Mouse (Mus musculus): ENCODE measurements at regions not wholly inside any gene's neighbourhood (a gene's known extent, or its start where the extent isn't known, plus 50 kb on each side); places are given as distances from the start of the nearest gene placed in this dataset.
"Not testable (repeated sequence)": the region's sequence is repeated elsewhere in the genome, so short reads cannot be mapped to it uniquely, and the experiment has no call there.

DNA sequence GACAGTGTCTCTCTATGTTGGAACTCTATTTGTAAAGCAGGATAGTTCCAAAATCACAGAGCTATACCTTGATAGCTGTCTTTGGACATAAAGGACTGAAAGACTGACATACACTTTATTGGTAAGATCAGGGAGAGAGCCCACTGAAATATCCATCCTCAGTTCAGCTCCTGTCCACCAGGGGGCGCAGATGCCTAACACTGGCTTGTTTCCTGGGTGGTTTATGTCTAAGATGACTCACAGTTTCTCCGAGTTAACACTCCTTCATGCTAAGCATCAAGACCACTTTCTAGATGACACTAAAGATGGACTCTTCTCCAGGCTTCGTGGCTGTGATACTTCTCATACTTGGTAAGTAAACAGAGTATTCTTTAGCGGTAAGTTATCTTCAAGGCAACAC lies 326.1 kb upstream of the Olfr1507 start:
- intact Hi-C loops (cut with DNase I); DNase-seq: not testable (repeated sequence)

DNA sequence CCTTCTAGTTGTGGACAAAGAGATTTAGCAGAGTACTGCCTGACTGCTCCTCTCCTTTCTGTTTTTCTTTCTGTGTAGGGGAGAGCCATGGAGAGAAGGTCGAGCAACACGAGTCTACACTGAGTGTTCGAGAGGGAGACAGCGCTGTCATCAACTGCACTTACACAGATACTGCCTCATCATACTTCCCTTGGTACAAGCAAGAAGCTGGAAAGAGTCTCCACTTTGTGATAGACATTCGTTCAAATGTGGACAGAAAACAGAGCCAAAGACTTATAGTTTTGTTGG lies 315.5 kb upstream of the Olfr1507 start:
- DNase-seq; intact Hi-C loops (cut with DNase I): not testable (repeated sequence)

GRCm38 (mm10) chr14:52810275-52811127 lies 315.0 kb upstream of the Olfr1507 start:
- intact Hi-C loops (cut with DNase I), result not testable (repeated sequence)

DNA sequence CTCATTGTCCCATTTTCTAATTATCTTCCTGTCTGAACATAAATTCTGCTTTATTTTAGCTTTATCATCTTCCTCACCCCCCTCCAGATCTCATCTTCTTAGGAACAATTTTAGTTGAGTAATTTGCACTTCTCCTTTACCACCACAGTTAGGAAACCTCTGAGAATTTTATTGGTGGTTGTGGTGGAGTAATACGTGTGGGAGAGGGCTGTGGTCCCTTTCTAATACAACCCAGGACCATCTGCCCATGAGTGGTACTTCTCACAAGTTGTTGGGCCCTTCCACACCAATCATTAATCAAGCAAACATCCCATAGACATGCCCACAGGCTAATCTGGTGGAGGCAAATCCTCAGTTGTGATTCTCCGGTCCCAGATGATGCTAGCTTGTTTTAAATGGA lies 306.2 kb upstream of the Olfr1507 start:
- DNase-seq; intact Hi-C loops (cut with DNase I): not testable (repeated sequence)

More at GRCm38 (mm10) chr14:52810275-52811127, 315.0 kb upstream of the Olfr1507 start:
- peak; percentile 18 to 56 for DNase-seq

DNA sequence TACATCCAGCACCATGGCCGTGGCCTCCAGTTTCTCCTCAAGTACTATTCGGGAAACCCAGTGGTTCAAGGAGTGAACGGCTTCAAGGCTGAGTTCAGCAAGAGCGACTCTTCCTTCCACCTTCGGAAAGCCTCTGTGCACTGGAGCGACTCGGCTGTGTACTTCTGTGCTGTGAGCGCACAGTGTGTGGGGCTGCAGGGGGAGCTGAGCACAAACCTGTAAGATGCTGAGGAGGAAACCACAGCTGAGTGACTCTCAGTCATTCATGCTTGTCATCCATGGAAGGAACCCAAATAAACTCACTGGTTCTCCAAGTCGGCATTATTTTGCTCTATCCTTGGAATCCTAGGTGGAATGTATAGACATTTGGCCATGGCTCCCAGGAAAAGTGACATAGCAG lies 297.1 kb upstream of the Olfr1507 start:
- DNase-seq; intact Hi-C loops (cut with DNase I): not testable (repeated sequence)

GRCm38 (mm10) chr14:52791828-52792227 lies 296.3 kb upstream of the Olfr1507 start:
- DNase-seq; intact Hi-C loops (cut with DNase I): not testable (repeated sequence)

- intact Hi-C loops (cut with DNase I); DNase-seq: not testable (repeated sequence)
Measured at GRCm38 (mm10) chr14:52782832-52783231, 287.3 kb upstream of the Olfr1507 start.

DNA sequence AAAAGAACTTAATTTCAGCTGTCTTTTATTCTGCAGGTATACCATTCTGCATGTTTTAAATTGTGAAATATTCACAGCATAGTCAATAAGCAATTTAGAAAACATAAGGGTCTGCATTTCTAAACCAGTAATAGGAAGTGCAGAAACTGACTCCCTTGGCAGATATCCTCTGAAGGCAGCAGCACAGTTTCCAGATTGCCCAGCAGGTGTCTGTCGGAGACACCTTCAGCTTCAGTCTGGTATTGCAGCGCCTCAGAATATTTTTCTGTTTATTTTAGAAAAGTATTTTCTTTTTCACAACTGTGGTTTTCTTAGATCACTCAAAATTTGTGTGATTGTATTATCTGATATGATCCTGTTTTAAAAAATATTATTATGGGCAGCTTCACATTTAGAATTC lies 280.3 kb upstream of the Olfr1507 start:
- intact Hi-C loops (cut with DNase I); DNase-seq: not testable (repeated sequence)

DNA sequence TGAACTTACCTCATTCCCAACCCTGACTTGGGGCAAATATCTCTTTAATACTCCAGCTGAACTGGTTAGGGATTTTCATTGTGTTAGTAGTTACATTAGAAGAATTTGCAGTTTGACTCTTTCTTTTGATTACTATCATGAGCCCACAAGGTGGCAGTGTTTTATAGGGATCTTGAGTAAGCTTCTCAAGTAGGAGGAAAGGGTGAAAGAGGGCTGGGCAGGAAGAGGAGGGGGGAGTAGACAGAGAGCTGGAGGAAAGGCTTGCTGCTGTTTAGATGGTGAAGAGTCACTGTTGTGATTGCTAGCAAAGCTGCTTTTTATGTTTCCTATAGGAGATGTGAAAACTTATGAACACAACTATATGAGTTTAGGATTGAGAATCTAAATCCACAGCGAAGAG lies 273.9 kb upstream of the Olfr1507 start:
- DNase-seq; intact Hi-C loops (cut with DNase I): not testable (repeated sequence)

DNA sequence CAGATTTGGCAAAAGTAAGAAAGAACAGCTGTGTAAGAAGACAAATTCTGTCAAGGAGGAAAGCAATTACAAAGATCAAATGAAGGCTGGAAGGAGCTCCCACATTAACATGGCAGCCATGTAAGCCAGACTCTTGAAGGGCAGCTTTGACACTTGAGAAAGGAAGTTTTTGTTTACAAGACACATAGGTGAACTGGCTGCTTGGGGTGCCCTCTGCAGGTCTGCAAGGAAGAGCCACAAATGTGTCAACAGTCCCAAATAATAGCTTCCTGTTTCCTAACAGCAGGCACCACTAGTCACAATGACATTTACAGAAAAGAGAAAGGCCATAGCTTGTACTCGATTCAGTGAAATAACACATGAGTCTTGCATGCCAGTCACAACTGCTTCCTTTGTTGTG lies 256.6 kb upstream of the Olfr1507 start:
- intact Hi-C loops (cut with DNase I); DNase-seq: not testable (repeated sequence)

- intact Hi-C loops (cut with DNase I); DNase-seq: not testable (repeated sequence)
Measured at GRCm38 (mm10) chr14:52726680-52727079, 231.1 kb upstream of the Olfr1507 start.

DNA sequence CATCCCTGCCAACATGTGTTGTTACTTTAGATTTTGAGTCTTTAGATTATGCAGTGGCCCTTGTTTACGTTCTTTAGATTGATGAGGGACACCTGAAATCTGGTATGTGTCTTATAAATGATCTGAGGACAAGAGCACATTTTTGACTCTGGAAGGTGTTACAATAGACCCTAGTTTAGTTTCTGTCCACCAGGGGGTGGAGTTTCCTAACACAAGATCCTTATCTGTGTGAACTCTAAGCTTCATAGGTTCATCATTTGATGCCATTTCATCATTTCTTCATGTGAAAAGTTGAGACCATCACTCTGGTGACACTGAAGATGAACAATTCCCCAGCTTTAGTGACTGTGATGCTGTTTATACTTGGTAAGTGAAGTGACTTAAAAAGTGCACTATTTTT lies 229.4 kb upstream of the Olfr1507 start:
- DNase-seq; intact Hi-C loops (cut with DNase I): not testable (repeated sequence)

- intact Hi-C loops (cut with DNase I), result no loop called here
- no peak for DNase-seq
Measured at GRCm38 (mm10) chr14:52720640-52721039, 225.1 kb upstream of the Olfr1507 start.

DNA sequence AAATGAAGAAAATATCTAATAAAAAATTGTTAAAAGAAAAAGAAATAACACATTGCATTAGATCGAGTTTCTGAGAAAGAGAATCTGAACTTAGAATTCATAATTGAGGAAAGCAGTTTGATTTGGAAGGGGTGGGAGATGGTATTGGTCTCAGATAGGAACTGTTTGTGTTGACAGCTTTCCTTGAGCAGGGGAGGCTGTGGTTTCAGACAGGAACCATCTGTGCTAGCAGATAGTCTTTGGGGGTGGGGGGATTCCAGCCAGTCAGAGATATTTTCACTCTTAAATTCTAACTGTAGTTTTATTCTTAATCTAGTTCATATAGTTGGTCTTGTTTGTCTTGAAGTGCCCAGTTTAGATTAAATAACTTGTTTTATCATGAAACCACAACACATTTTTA lies 205.3 kb upstream of the Olfr1507 start:
- intact Hi-C loops (cut with DNase I); DNase-seq: not testable (repeated sequence)

DNA sequence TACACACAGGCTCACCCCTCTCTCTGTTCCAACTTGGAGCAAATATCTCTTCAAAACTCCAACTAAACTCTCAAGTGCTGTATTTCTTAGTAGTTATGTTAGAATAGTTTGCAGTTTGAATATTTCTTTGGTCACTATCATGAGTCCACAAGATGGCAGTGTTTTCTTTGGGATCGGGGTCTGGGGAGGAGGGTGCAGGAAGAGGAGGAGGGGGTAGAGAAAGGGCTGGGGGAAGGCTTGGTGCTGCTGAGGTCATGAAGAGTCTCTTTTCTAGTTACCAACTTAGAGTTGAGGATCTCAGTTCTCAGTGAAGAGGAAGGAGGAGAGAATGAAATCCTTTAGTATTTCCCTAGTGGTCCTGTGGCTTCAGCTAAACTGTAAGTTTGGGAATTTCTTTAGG lies 188.1 kb upstream of the Olfr1507 start:
- intact Hi-C loops (cut with DNase I); DNase-seq: not testable (repeated sequence)

GRCm38 (mm10) chr14:52654355-52654754 lies 158.8 kb upstream of the Olfr1507 start:
- no peak for DNase-seq
- intact Hi-C loops (cut with DNase I), result no loop called here

DNA sequence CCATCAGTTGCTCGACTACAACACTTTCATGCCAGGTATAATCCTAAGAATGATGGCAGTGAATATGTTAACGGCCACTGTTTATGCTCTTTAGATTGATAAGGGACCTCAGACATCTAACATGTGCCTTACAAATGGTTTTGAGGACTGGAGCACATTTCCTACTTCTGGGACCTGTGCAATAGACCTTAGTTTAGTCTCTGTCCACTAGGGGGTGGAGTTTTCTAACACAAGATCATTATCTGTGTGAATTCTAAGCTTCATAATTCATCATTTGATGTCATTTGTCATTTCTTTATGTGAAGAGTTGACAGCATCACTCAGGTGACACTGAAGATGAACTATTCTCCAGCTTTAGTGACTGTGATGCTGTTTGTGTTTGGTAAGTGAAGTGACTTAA lies 142.6 kb upstream of the Olfr1507 start:
- DNase-seq, result no peak
- intact Hi-C loops (cut with DNase I), result no loop called here

- intact Hi-C loops (cut with DNase I), result no loop called here
- DNase-seq, result no peak
Measured at GRCm38 (mm10) chr14:52622184-52622583, 126.6 kb upstream of the Olfr1507 start.

- intact Hi-C loops (cut with DNase I), result no loop called here
- DNase-seq, result no peak
Measured at GRCm38 (mm10) chr14:52580319-52580718, 84.8 kb upstream of the Olfr1507 start.

GRCm38 (mm10) chr14:52566920-52567319 lies 71.4 kb upstream of the Olfr1507 start:
- intact Hi-C loops (cut with DNase I), result no loop called here
- no peak for DNase-seq

- no peak for DNase-seq
- intact Hi-C loops (cut with DNase I), result no loop called here
Measured at GRCm38 (mm10) chr14:52565606-52566005, 70.1 kb upstream of the Olfr1507 start.

DNA sequence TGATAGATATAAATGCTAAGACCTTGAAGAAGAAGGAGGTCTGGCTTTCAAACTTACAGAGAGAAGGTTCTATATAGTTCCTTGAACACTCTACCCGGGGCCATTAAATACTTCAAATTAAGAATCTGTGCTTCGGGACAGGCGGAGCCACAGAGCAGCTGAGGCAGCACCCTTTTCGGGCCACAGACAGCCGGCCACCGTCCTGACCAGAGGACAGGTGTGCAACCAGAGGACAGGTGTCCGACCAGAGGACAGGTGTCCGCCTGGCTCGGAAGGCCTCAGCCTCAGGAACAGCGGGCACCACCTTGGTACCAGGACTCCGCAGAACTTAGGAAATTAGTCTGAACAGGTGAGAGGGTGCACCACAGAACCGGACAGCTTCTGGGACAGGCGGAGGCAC lies 60.8 kb upstream of the Olfr1507 start:
- intact Hi-C loops (cut with DNase I); DNase-seq: not testable (repeated sequence)

All from heart, postnatal 14 days (tissue).